Mouse (Mus musculus): ENCODE data around the gene Stard13. TPM values are rescaled to one million over a fixed set of nuclear protein-coding genes. Genes with fewer than 3 reads are reported as not detected.

The Stard13 gene
- total and polyA plus RNA-seq, 3 experiments: not detected

GRCm38 (mm10) chr5:151047488-151047887 lies 186.1 kb downstream of the Stard13 start:
- no peaks in the 10 kb centered on the region for H3K79me2 ChIP-seq (ENCODE audit: control insufficient read depth, insufficient read depth, low read length, poor library complexity)
- H3K27ac ChIP-seq (ENCODE audit: control insufficient read depth, low read depth, low read length): no peak overlapping the region
- H3K4me1 ChIP-seq (ENCODE audit: control insufficient read depth in 1 of 2, insufficient read depth in 2 of 2, low read length in 2 of 2): no peaks in the 10 kb centered on the region
- DNase-seq (ENCODE audit: low read depth, low spot score): no peak
- H3K36me3 ChIP-seq (ENCODE audit: control insufficient read depth in 1 of 2, insufficient read depth in 2 of 2, low read length in 2 of 2): no peaks in the 10 kb centered on the region
- no peaks in the 10 kb centered on the region for H3K9me3 ChIP-seq (replicated peaks; ENCODE audit: insufficient read depth, low read length)
- TF ChIP-seq HCFC1 (IDR thresholded peaks at IDR 0.05; ENCODE audit: low read depth, low read length) (no peak), MEF2A (IDR thresholded peaks at IDR 0.05; ENCODE audit: extremely low read depth, insufficient replicate concordance, low read depth, low read length, poor library complexity, severe bottlenecking) (no peak), TAL1 (IDR thresholded peaks at IDR 0.05; ENCODE audit: low read length) (no peak), RAD21 (IDR thresholded peaks at IDR 0.05; ENCODE audit: low read depth, low read length) (no peak)
- no peak overlapping the region for H3K9ac ChIP-seq (ENCODE audit: control insufficient read depth, low read depth, low read length, poor library complexity, severe bottlenecking)
- no peaks in the 10 kb centered on the region for H3K27me3 ChIP-seq (ENCODE audit: control insufficient read depth in 1 of 2, insufficient read depth in 2 of 2, low read length in 2 of 2)
- no peak overlapping the region for H3K4me3 ChIP-seq (ENCODE audit: control insufficient read depth in 1 of 2, insufficient read depth in 1 of 2, low read depth in 2 of 2, low read length in 2 of 2)

GRCm38 (mm10) chr5:151046917-151047316 lies 186.7 kb downstream of the Stard13 start:
- no peak overlapping the region for H3K27ac ChIP-seq (ENCODE audit: control insufficient read depth, low read depth, low read length)
- H3K4me3 ChIP-seq (ENCODE audit: control insufficient read depth in 1 of 2, insufficient read depth in 1 of 2, low read depth in 2 of 2, low read length in 2 of 2): no peak overlapping the region
- no peaks in the 10 kb centered on the region for H3K36me3 ChIP-seq (ENCODE audit: control insufficient read depth in 1 of 2, insufficient read depth in 2 of 2, low read length in 2 of 2)
- H3K79me2 ChIP-seq (ENCODE audit: control insufficient read depth, insufficient read depth, low read length, poor library complexity): no peaks in the 10 kb centered on the region
- no peak overlapping the region for H3K9ac ChIP-seq (ENCODE audit: control insufficient read depth, low read depth, low read length, poor library complexity, severe bottlenecking)
- H3K4me1 ChIP-seq (ENCODE audit: control insufficient read depth in 1 of 2, insufficient read depth in 2 of 2, low read length in 2 of 2): no peaks in the 10 kb centered on the region
- no peaks in the 10 kb centered on the region for H3K9me3 ChIP-seq (replicated peaks; ENCODE audit: insufficient read depth, low read length)
- DNase-seq (ENCODE audit: low read depth, low spot score): no peak
- H3K27me3 ChIP-seq (ENCODE audit: control insufficient read depth in 1 of 2, insufficient read depth in 2 of 2, low read length in 2 of 2): no peaks in the 10 kb centered on the region
- TF ChIP-seq MYB (IDR thresholded peaks at IDR 0.05; ENCODE audit: low read depth, low read length): no peak
- no peak for TF ChIP-seq SMC3 (IDR thresholded peaks at IDR 0.05; ENCODE audit: low read depth, low read length)
- no peak for TF ChIP-seq NELFE (IDR thresholded peaks at IDR 0.05; ENCODE audit: low read depth, low read length)
- no peak for TF ChIP-seq USF2 (IDR thresholded peaks at IDR 0.05; ENCODE audit: borderline replicate concordance in 1 of 2, insufficient read depth in 1 of 2, low read depth in 1 of 2, low read length in 2 of 2)
- no peak for TF ChIP-seq MXI1 (IDR thresholded peaks at IDR 0.05; ENCODE audit: low read depth, low read length)
- TF ChIP-seq RCOR1 (IDR thresholded peaks at IDR 0.05; ENCODE audit: low read depth, low read length): no peak
- TF ChIP-seq RAD21 (IDR thresholded peaks at IDR 0.05; ENCODE audit: low read depth, low read length): no peak
- TF ChIP-seq UBTF (IDR thresholded peaks at IDR 0.05; ENCODE audit: borderline replicate concordance, insufficient read depth, low read depth, low read length): no peak
- TF ChIP-seq GATA1 (IDR thresholded peaks at IDR 0.05; ENCODE audit: low read depth, low read length): no peak
- TF ChIP-seq USF1 (IDR thresholded peaks at IDR 0.05; ENCODE audit: low read depth, low read length): no peak

- Histone ChIP-seq H3K9me3 (replicated peaks; ENCODE audit: insufficient read depth, low read length) (no peaks in the 10 kb centered on the region), H3K4me1 (ENCODE audit: control insufficient read depth in 1 of 2, insufficient read depth in 2 of 2, low read length in 2 of 2) (no peaks in the 10 kb centered on the region), H3K79me2 (ENCODE audit: control insufficient read depth, insufficient read depth, low read length, poor library complexity) (no peaks in the 10 kb centered on the region), H3K36me3 (ENCODE audit: control insufficient read depth in 1 of 2, insufficient read depth in 2 of 2, low read length in 2 of 2) (no peaks in the 10 kb centered on the region), H3K9ac (ENCODE audit: control insufficient read depth, low read depth, low read length, poor library complexity, severe bottlenecking) (no peak overlapping the region), H3K4me3 (ENCODE audit: control insufficient read depth in 1 of 2, insufficient read depth in 1 of 2, low read depth in 2 of 2, low read length in 2 of 2) (no peak overlapping the region), H3K27ac (ENCODE audit: control insufficient read depth, low read depth, low read length) (no peak overlapping the region), H3K27me3 (ENCODE audit: control insufficient read depth in 1 of 2, insufficient read depth in 2 of 2, low read length in 2 of 2) (no peaks in the 10 kb centered on the region)
- no peak for DNase-seq (ENCODE audit: low read depth, low spot score)
- TF ChIP-seq ZMIZ1 (IDR thresholded peaks at IDR 0.05; ENCODE audit: low read depth, low read length): no peak
- no peak for TF ChIP-seq CTCF (IDR thresholded peaks at IDR 0.05 in 2 of 3, conservative IDR thresholded peaks at IDR 0.05 in 1 of 3; ENCODE audit: control insufficient read depth in 1 of 3, insufficient read depth in 1 of 3, low read depth in 2 of 3, low read length in 3 of 3, poor library complexity in 1 of 3, severe bottlenecking in 1 of 3)
- TF ChIP-seq BHLHE40 (IDR thresholded peaks at IDR 0.05; ENCODE audit: borderline replicate concordance, low read depth, low read length): no peak
- no peak for TF ChIP-seq MAX (IDR thresholded peaks at IDR 0.05; ENCODE audit: low read length)
- TF ChIP-seq GATA1 (IDR thresholded peaks at IDR 0.05; ENCODE audit: low read depth, low read length): no peak
- no peak for TF ChIP-seq RAD21 (IDR thresholded peaks at IDR 0.05; ENCODE audit: low read depth, low read length)
- no peak for TF ChIP-seq JUND (IDR thresholded peaks at IDR 0.05; ENCODE audit: low read depth, low read length)
- no peak for TF ChIP-seq POLR2AphosphoS5 (IDR thresholded peaks at IDR 0.05; ENCODE audit: borderline replicate concordance, low read depth, low read length)
- no peak for TF ChIP-seq CHD2 (IDR thresholded peaks at IDR 0.05; ENCODE audit: low read length)
- TF ChIP-seq MAFK (IDR thresholded peaks at IDR 0.05; ENCODE audit: borderline replicate concordance, low read depth, low read length): no peak
- no peak for TF ChIP-seq EP300 (IDR thresholded peaks at IDR 0.05; ENCODE audit: low read depth in 1 of 2, low read length in 2 of 2)
- no peak for TF ChIP-seq POLR2AphosphoS2 (IDR thresholded peaks at IDR 0.05; ENCODE audit: low read length)
- TF ChIP-seq UBTF (IDR thresholded peaks at IDR 0.05; ENCODE audit: borderline replicate concordance, insufficient read depth, low read depth, low read length): no peak
- no peak for TF ChIP-seq POLR2A (IDR thresholded peaks at IDR 0.05; ENCODE audit: control insufficient read depth in 1 of 2, insufficient read depth in 1 of 2, low read depth in 1 of 2, low read length in 2 of 2, poor library complexity in 1 of 2)
- TF ChIP-seq E2F4 (IDR thresholded peaks at IDR 0.05; ENCODE audit: borderline replicate concordance, low read depth, low read length): no peak
- TF ChIP-seq USF1 (IDR thresholded peaks at IDR 0.05; ENCODE audit: low read depth, low read length): no peak
- no peak for TF ChIP-seq GABPA (IDR thresholded peaks at IDR 0.05; ENCODE audit: low read depth, low read length)
Observed at GRCm38 (mm10) chr5:151046131-151046530, 187.5 kb downstream of the Stard13 start.

Measured in MEL (cell line).